Mouse (Mus musculus): Measurements from ENCODE around the gene Gnpnat1. TPM values are rescaled to one million over a fixed set of nuclear protein-coding genes. Genes with fewer than 3 reads are reported as not detected.
"Not testable (repeated sequence)": the region's sequence is repeated elsewhere in the genome, so short reads cannot be mapped to it uniquely, and the experiment has no call there.

Gnpnat1 gene
- 10 to 100 TPM; 14.7 to 18.8 TPM for total RNA-seq (2021)
- long read RNA-seq, experiment 1, transcript Gnpnat1-201 (6 exons, 2,788 nt) = major isoform, 22 of 23 reads
- long read RNA-seq, experiment 1, partial matches to known transcripts = 0 of 23 reads
- long read RNA-seq, experiment 1, other reads (novel, unspliced or antisense) = 1 of 23 reads
- long read RNA-seq, experiment 2, transcript Gnpnat1-201 (6 exons, 2,788 nt) = major isoform, 6 of 10 reads
- long read RNA-seq, experiment 2, partial matches to known transcripts = 0 of 10 reads
- long read RNA-seq, experiment 2, other reads (novel, unspliced or antisense) = 4 of 10 reads

DNA sequence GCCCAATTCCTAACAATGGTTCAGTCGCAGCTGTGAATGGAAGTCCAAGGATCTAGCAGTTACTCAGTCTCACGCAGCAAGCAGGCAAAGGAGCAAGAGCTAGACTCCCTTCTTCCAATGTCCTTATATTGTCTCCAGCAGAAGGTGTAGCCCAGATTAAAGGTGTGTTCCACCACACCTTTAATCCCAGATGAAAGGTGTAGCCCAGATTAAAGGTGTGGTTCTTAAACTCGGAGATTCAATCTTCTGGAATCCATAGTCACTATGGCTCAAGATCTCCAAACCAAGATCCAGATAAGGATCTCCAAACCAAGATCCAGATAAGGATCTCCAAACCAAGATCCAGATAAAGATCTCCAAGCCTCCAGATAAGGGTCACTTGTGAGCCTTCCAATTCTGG lies at the start of gene Gnpnat1:
Gene Gnpnat1, minus strand, starts transcription at position 101 of the 400 bp plus-strand sequence.
- H3K4me3 ChIP-seq; H3K27ac ChIP-seq; DNase-seq (ENCODE audit: extremely low spot score in 1 of 2, low spot score in 2 of 2); intact Hi-C loops (cut with DNase I): not testable (repeated sequence)

DNA sequence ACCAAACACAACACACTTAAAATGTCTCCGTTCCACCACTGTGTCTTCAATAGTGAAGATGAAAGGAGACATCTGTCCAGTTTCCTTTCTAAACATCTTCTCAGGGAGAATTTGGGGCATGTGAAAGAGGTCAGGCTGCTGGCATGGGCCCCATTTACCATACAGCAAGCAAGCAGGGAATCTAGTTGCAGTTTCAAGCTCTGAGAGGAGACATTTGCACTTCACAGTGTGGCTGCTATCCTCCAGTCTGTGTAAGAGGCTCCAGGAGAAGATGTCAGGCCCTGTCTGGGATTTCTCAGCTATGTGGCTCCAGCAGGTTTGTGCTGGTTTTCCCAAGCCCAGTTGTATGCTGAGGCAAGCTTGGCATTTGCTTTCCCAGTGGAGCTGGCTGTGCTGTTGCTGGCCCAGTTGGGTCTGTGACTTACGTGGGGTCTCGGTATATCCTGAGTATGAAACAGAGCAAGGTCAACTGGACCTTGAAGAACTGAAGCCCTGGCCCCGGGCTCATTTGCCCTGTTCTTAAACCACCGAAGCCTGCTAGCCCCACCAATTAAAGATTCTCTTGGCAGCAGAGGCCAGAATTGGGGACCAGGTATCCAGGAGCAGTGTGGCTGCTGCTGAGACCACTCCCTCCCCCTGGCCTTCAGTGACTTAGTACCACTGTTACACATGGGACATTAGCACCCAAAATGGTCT lies 49.0 kb upstream of the Gnpnat1 start:
- TF ChIP-seq CTCF (IDR thresholded peaks at IDR 0.05) = no peak
- DNase-seq (ENCODE audit: extremely low spot score in 1 of 2, low spot score in 2 of 2) = no peak
- intact Hi-C loops (cut with DNase I) = no loop called here
- Histone ChIP-seq H3K27ac (no peak overlapping the region), H3K4me3 (no peak overlapping the region)

DNA sequence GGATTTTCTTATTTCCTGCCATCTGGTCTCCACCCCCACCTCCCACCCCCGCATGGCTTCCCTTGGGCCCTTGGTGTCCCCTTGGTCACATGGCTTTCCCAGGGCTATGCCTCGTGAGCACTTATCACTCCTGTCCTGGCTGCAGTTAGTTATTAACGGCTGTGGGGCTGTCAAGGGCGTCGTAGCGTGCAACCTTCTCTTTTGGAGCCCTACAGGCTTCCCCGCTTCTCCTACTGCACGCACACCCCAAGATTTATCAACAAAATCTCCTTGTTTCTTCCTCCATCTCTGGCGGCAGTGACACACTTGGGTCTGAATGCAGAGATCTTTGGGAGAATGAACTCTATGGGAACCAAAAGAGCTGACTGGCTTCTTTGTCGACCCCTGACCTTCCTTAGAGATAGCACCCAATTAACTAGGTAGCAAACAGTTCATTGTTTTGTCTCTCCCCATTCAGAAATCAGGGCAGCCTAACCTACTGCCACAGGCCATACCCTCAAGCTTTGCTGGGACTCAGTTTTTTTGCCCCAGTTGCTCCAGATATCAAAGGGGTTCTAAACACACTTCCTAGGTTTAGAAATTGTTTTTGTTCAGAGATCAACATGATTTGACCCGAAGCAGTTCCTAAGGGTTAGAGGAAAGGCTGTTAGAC lies 48.3 kb upstream of the Gnpnat1 start:
- TF ChIP-seq CTCF (IDR thresholded peaks at IDR 0.05) = no peak
- no peak for DNase-seq (ENCODE audit: extremely low spot score in 1 of 2, low spot score in 2 of 2)
- Histone ChIP-seq H3K4me3 (no peak overlapping the region), H3K27ac (no peak overlapping the region)
- intact Hi-C loops (cut with DNase I) = no loop called here

DNA sequence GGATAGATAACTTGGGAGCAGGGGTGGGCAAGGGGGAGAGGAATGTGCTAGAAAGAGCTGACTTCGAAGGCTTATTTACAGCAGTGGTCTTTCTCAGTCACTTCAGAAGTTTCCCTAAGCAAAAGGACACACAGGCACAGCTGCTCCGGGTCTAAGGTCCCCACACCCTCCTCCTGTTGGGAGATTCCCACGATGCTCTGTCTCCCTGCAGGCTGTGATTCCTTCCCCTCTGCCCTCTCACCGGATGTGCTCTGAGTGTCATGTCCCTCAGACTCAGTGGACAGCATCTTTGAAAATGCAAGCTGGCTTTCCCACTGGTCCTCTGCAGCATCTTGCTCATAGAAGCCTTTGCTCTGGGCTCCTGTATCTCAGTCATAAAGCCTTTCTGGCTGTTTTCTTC lies 47.4 kb upstream of the Gnpnat1 start:
- H3K4me3 ChIP-seq = no peak overlapping the region
- DNase-seq (ENCODE audit: extremely low spot score in 1 of 2, low spot score in 2 of 2) = no peak
- H3K27ac ChIP-seq = no peak overlapping the region
- intact Hi-C loops (cut with DNase I) = no loop called here
- TF ChIP-seq CTCF (IDR thresholded peaks at IDR 0.05) = no peak

DNA sequence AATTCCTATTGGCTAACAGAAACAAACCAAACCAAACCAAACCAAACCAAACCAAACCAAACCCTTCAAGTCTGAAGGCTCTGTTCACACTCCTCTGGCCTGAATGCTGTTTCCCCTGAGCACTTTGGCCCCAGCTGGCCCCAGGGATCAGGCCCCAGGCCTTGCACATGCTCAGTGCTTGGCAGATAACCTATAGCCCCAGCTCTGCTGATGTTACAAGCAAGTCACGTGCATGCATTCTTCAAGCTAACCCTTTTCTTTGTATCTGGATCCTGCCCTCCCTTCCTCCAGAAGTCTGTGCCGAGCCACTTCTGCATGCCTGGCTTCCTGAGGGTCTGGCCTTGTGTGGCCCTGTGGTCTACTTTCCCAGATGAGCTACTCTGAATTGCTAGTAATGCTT lies 46.4 kb upstream of the Gnpnat1 start:
- TF ChIP-seq CTCF (IDR thresholded peaks at IDR 0.05) = no peak
- no peak for DNase-seq (ENCODE audit: extremely low spot score in 1 of 2, low spot score in 2 of 2)
- intact Hi-C loops (cut with DNase I) = no loop called here
- Histone ChIP-seq H3K4me3 (no peak overlapping the region), H3K27ac (no peak overlapping the region)

DNA sequence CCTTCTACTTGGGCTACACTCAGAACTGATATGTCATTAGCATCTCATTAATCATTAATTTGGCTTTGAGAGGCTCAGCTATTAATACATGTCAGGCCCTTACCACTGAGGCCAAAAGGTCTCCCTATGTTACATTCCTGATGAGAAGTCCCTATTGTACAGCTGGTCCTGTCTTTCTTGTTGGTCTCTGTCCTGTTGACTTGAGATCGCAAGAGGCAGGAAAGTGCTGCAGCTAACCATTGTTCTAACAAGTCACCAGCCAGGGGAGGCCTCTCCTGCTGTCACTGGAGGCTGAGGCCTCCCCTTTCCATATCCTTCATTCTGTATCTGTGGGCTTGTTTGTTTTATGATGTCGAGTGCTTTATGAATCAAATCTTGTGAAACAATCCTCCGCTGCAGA lies 42.1 kb upstream of the Gnpnat1 start:
- no peak overlapping the region for H3K27ac ChIP-seq
- H3K4me3 ChIP-seq = no peak overlapping the region
- DNase-seq (ENCODE audit: extremely low spot score in 1 of 2, low spot score in 2 of 2) = no peak
- TF ChIP-seq CTCF (IDR thresholded peaks at IDR 0.05) = no peak
- intact Hi-C loops (cut with DNase I) = no loop called here

DNA sequence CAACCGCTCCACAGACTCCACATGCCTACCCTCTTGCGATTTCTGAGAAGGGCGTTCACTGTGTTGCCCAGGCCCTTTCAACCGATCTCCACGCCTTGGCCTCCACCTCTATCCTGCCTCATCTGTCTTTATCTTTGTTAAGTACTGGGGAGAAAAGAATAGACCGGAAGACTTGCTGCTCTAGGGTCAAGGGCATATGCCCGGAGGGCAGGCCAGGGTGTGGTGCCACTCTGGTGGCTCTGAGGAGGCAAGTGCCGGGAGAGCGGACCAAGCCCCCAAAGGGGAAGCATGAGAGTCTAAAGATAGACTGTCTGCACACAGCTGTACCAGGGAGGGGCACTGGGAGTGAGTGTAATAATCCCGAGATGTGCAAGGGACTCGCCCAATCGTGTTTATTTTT lies 40.7 kb upstream of the Gnpnat1 start:
- H3K27ac ChIP-seq = no peak overlapping the region

DNA sequence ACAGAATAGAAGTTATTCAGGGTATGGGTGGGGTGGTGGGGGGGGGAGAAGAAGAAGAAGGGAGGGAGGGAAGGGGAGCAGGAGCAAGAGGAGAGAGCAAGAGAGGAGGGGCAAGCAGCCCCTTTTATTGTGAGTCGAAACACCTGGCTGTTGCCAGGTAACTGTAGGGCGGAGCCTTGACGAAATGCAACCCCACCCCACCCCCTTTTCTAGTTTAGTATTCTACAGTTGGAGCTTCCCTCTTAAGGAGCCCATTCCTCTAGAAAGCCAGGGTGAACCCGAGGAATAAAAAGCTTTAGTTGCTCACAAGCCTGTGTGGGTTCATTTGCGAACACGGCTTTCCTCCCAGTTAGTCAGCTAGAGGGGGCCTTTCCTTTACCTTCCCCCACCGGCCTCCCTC lies 40.2 kb upstream of the Gnpnat1 start:
- H3K27ac ChIP-seq = no peak overlapping the region
- DNase-seq (ENCODE audit: extremely low spot score in 1 of 2, low spot score in 2 of 2) = no peak
- intact Hi-C loops (cut with DNase I) = no loop called here
- no peak for TF ChIP-seq CTCF (IDR thresholded peaks at IDR 0.05)
- no peak overlapping the region for H3K4me3 ChIP-seq

More for the DNA sequence above, 40.7 kb upstream of the Gnpnat1 start:
- TF ChIP-seq CTCF (IDR thresholded peaks at IDR 0.05) = no peak
- intact Hi-C loops (cut with DNase I) = no loop called here
- no peak for DNase-seq (ENCODE audit: extremely low spot score in 1 of 2, low spot score in 2 of 2)
- no peak overlapping the region for H3K4me3 ChIP-seq

DNA sequence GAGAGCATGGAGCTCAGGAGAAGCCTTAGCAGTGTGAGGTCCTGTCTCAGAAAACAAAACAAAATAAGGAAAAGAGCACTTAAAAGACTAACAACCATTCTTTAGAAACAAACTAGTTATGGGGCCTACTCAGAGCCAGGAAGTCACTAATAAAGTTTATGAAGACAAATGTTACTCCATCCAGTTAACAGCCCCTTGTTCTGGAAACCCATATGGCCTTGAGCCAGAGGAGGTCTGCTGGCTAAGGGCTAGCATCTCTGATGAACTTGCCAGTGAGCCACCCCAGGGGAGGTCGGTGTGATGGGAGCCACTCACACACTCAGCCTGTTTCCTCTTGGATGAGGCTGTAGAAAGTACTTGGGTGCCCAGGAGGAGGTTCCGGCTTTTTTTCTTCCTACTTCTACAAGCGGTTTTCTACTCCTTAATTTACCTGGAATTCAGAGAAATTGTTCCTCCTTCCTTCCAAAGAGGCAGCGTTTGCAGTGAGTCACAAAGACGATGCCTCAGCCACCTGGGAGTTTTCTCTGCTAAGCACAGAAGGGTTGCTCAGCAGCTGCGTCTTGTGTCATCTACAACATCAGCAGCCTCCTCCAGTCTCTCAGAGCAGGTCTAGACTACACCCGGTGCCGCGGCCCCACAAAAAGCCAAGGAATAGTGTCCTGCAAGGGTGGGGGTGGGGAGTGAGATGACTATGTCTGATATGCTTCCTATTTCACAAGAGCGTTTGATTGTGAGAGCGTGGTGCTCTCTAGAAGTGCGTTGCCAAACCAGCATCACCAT lies 38.3 kb upstream of the Gnpnat1 start:
- no peak for DNase-seq (ENCODE audit: extremely low spot score in 1 of 2, low spot score in 2 of 2)
- no peak overlapping the region for H3K27ac ChIP-seq
- no peak for TF ChIP-seq CTCF (IDR thresholded peaks at IDR 0.05)
- intact Hi-C loops (cut with DNase I) = no loop called here
- H3K4me3 ChIP-seq = no peak overlapping the region

DNA sequence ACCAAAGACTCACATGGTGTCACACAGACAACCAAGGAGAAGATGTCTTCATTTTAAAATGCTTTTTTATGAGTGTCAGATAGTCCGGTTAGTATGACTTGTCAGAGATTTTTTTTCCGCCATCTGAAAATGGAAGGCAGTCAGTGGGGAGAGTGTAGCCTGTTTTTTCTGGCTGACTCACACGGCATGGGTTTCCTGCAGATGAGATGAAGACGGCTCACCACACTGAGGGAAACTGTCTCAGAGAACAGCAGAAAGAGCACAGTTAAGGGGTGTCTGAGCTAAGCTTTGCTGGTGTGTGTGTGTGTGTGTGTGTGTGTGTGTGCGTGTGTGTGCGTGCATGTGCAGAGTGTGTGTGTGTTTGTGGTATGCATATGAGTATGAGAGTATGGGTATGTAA lies 36.6 kb upstream of the Gnpnat1 start:
- H3K27ac ChIP-seq = no peak overlapping the region
- no peak overlapping the region for H3K4me3 ChIP-seq
- DNase-seq (ENCODE audit: extremely low spot score in 1 of 2, low spot score in 2 of 2) = no peak
- TF ChIP-seq CTCF (IDR thresholded peaks at IDR 0.05) = no peak
- intact Hi-C loops (cut with DNase I) = no loop called here

DNA sequence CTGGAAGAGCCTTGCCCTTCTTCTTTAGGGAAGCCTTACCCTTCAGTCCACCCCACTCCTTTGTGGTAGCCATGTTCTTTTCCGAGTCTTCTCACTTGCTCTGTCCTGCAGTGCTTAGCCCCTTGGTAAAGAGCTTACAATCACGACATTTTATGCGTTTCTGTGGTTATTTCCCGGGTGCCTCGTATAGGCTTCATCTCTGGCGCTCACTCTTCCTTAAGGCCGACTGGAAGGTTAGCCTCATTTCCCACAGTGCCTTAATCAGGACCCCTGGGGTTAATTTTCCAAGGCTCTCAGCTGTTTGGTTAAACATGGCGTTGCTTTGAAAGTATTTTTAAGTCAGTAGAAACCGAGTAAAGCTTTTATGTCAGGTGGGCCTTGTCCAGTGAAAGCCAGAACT lies 34.7 kb upstream of the Gnpnat1 start:
- no peak for DNase-seq (ENCODE audit: extremely low spot score in 1 of 2, low spot score in 2 of 2)
- intact Hi-C loops (cut with DNase I) = no loop called here
- Histone ChIP-seq H3K4me3 (no peak overlapping the region), H3K27ac (no peak overlapping the region)
- TF ChIP-seq CTCF (IDR thresholded peaks at IDR 0.05) = no peak

DNA sequence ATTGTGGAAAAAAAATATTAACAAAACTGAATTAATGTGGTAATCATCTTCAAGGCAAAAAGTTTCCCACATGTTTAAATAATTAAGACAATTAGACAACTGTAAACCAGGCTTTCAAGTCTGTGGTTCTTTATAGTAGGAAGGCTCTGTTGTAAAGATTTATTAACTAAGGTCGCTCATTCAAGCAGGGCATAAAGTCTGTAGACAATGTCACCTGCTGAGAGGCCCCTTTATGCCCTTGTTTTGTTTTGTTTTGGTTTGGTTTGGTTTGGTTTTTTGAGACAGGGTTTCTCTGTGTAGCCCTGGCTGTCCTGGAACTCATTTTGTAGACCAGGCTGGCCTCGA lies 34.2 kb upstream of the Gnpnat1 start:
- no peak for DNase-seq (ENCODE audit: extremely low spot score in 1 of 2, low spot score in 2 of 2)
- H3K27ac ChIP-seq = no peak overlapping the region
- intact Hi-C loops (cut with DNase I) = no loop called here
- no peak overlapping the region for H3K4me3 ChIP-seq
- TF ChIP-seq CTCF (IDR thresholded peaks at IDR 0.05) = no peak
